ENCODE assay signal across 8 mouse cellular contexts in genomic region chr9:110130896-110131524, GRCm38 (mm10). TPM values are rescaled to one million over a fixed set of nuclear protein-coding genes. Genes with fewer than 3 reads are reported as not detected.
A peak's percentile ranks its signal among the peaks of the same experiment; 100 is the strongest.
DNase-seq lines count a peak whose midpoint lies in the region; ATAC-seq lines count a peak whose summit lies in the region.

No protein-coding gene starts in this region.

- H3K4me3 ChIP-seq in lung, embryonic 15.5 days: peak overlapping the region; percentile 99
- peak overlapping the region; percentile 97 for H3K4me3 ChIP-seq in embryonic facial prominence, embryonic 10.5 days
- H3K4me3 ChIP-seq in hindbrain, embryonic 16.5 days (ENCODE audit: low read length): peak overlapping the region; percentile 82
- peak overlapping the region; percentile 85 for H3K4me3 ChIP-seq in neural tube, embryonic 13.5 days

- H3K27me3 ChIP-seq in lung, embryonic 15.5 days: no peaks in the 10 kb centered on the region
- H3K27me3 ChIP-seq in embryonic facial prominence, embryonic 10.5 days (replicated peaks; ENCODE audit: low read depth, poor library complexity, severe bottlenecking): no peaks in the 10 kb centered on the region
- no peaks in the 10 kb centered on the region for H3K27me3 ChIP-seq in hindbrain, embryonic 16.5 days (replicated peaks; ENCODE audit: control insufficient read depth, insufficient read depth, low read length)
- H3K27me3 ChIP-seq in neural tube, embryonic 13.5 days: no peaks in the 10 kb centered on the region

- peak overlapping the region; percentile 99 for H3K9ac ChIP-seq in lung, embryonic 15.5 days
- peak overlapping the region; percentile 88 for H3K9ac ChIP-seq in hindbrain, embryonic 16.5 days (ENCODE audit: low read depth, low read length)
- peak overlapping the region; percentile 95 for H3K9ac ChIP-seq in neural tube, embryonic 13.5 days

- DNase-seq in lung, adult 18-20 months: no peak
- no peak for DNase-seq in embryonic facial prominence, embryonic 10.5 days (ENCODE audit: low spot score)
- DNase-seq in Muller cell, postnatal 12 days (ENCODE audit: inconsistent ontology term): no peak
- no peak for DNase-seq in layer of hippocampus, postnatal 10 days (ENCODE audit: low spot score in 2 of 2)
- DNase-seq in adrenal gland, postnatal 4 days (ENCODE audit: low spot score in 2 of 2): no peak

- H3K9me3 ChIP-seq in lung, embryonic 15.5 days: no peaks in the 10 kb centered on the region
- H3K9me3 ChIP-seq in embryonic facial prominence, embryonic 10.5 days: no peaks in the 10 kb centered on the region
- no peaks in the 10 kb centered on the region for H3K9me3 ChIP-seq in hindbrain, embryonic 16.5 days (ENCODE audit: control insufficient read depth, low read length)
- no peaks in the 10 kb centered on the region for H3K9me3 ChIP-seq in neural tube, embryonic 13.5 days

- WGBS in lung, embryonic 15.5 days: 14% methylated on average over 10 of the region's 10 CpGs
- 33% methylated on average over 10 of the region's 10 CpGs for WGBS in embryonic facial prominence, embryonic 10.5 days
- 29% methylated on average over 10 of the region's 10 CpGs for WGBS in hindbrain, embryonic 16.5 days
- 28% methylated on average over 10 of the region's 10 CpGs for WGBS in neural tube, embryonic 13.5 days

- H3K4me1 ChIP-seq in lung, embryonic 15.5 days: peaks cover 28% of the 10 kb centered on the region
- peaks cover 31% of the 10 kb centered on the region for H3K4me1 ChIP-seq in embryonic facial prominence, embryonic 10.5 days
- H3K4me1 ChIP-seq in hindbrain, embryonic 16.5 days (ENCODE audit: control insufficient read depth, insufficient read depth, low read depth, low read length): peaks cover 27% of the 10 kb centered on the region
- H3K4me1 ChIP-seq in neural tube, embryonic 13.5 days (replicated peaks): peaks cover 44% of the 10 kb centered on the region

- no peak for ATAC-seq in lung, embryonic 15.5 days (ENCODE audit: borderline replicate concordance, extremely low read depth, low FRiP score, low TSS enrichment)
- ATAC-seq in hindbrain, embryonic 16.5 days: no peak
- ATAC-seq in neural tube, embryonic 13.5 days (ENCODE audit: low read depth): no peak

- peak overlapping the region; percentile 95 for H3K27ac ChIP-seq in lung, embryonic 15.5 days
- H3K27ac ChIP-seq in embryonic facial prominence, embryonic 10.5 days (replicated peaks): peak overlapping the region; percentile 100
- H3K27ac ChIP-seq in hindbrain, embryonic 16.5 days (ENCODE audit: low read depth, low read length): peak overlapping the region; percentile 93
- H3K27ac ChIP-seq in neural tube, embryonic 13.5 days (replicated peaks): peak overlapping the region; percentile 94

- H3K36me3 ChIP-seq in lung, embryonic 15.5 days: peaks cover 13% of the 10 kb centered on the region
- peaks cover 30% of the 10 kb centered on the region for H3K36me3 ChIP-seq in embryonic facial prominence, embryonic 10.5 days (replicated peaks)
- H3K36me3 ChIP-seq in hindbrain, embryonic 16.5 days (ENCODE audit: control insufficient read depth, insufficient read depth, low read length): peaks cover 4% of the 10 kb centered on the region; the same call in 1 of the 2 replicates
- H3K36me3 ChIP-seq in neural tube, embryonic 13.5 days: peaks cover 13% of the 10 kb centered on the region

- peak overlapping the region; percentile 70 for H3K4me2 ChIP-seq in lung, embryonic 15.5 days
- peak overlapping the region; percentile 65 for H3K4me2 ChIP-seq in hindbrain, embryonic 16.5 days (ENCODE audit: low read length)
- H3K4me2 ChIP-seq in neural tube, embryonic 13.5 days: peak overlapping the region; percentile 76

RNA-seq across cellular contexts. Expression of gene Dhx30, which starts 13.4 kb away (rescaled TPM):
- 115 and 120 TPM in 2 replicates for polyA plus RNA-seq in lung, embryonic 15.5 days (2015; fragmentation: Nextera tagmentation; extraction: Ambion mirVana)
- polyA plus RNA-seq in embryonic facial prominence, embryonic 10.5 days (2016; fragmentation: Nextera tagmentation; extraction: Ambion mirVana): 189 and 200 TPM in 2 replicates
- 154 and 170 TPM in 2 replicates for polyA plus RNA-seq in hindbrain, embryonic 16.5 days (2015; fragmentation: Nextera tagmentation; extraction: Ambion mirVana)
- 155 and 188 TPM in 2 replicates for polyA plus RNA-seq in neural tube, embryonic 13.5 days (2015; fragmentation: Nextera tagmentation; extraction: Ambion mirVana)
- 100 to 1,000 TPM; 145 to 152 TPM for total RNA-seq in layer of hippocampus, postnatal 10 days (2021)
- 100 to 1,000 TPM; 102 to 111 TPM for total RNA-seq in adrenal gland, postnatal 4 days (2021)

RNA-seq across cellular contexts. Expression of gene Smarcc1, which starts 13.5 kb away (rescaled TPM):
- 122 TPM in 2 replicates for polyA plus RNA-seq in lung, embryonic 15.5 days (2015; fragmentation: Nextera tagmentation; extraction: Ambion mirVana)
- polyA plus RNA-seq in embryonic facial prominence, embryonic 10.5 days (2016; fragmentation: Nextera tagmentation; extraction: Ambion mirVana): 213 and 222 TPM in 2 replicates
- polyA plus RNA-seq in hindbrain, embryonic 16.5 days (2015; fragmentation: Nextera tagmentation; extraction: Ambion mirVana): 69.3 and 77.6 TPM in 2 replicates
- polyA plus RNA-seq in neural tube, embryonic 13.5 days (2015; fragmentation: Nextera tagmentation; extraction: Ambion mirVana): 111 and 128 TPM in 2 replicates
- total RNA-seq in layer of hippocampus, postnatal 10 days (2021): 10 to 100 TPM; 67.0 to 72.3 TPM
- total RNA-seq in adrenal gland, postnatal 4 days (2021): 100 to 1,000 TPM in 1 of 2 experiments, 10 to 100 TPM in 1; 90.4 to 100 TPM
